Mouse (Mus musculus): ENCODE measurements around the gene Mrps18b. TPM values are rescaled to one million over a fixed set of nuclear protein-coding genes. Genes with fewer than 3 reads are reported as not detected.

Gene Mrps18b
- polyA plus RNA-seq, 1 experiment from 2014 or later = 81.2 TPM

DNA sequence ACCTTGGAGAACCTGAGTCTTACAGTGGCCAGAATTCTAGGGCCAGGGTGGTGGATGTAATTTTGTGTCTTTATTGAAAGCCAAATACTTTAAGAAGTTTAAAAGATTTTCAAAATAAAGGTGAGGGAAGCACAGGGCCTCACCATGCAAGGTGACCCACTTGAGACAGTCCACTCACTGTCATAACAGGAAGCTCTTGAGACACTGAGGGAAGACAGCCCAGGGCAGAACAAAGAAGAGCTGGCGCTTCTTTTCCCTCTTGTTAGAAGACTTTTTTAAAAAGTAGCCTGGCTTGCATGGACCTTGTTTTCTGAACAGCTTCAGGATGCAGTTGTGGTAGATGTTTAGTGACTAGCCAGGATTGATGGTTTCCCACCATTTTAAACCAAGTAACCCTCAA, 4.2 kb upstream of the Mrps18b start:
- ATAC-seq = no peak
- Histone ChIP-seq H3K27ac (ENCODE audit: low read depth) (peak overlapping the region; percentile 100), H3K4me3 (ENCODE audit: low read depth, low read length) (peak overlapping the region; percentile 63; the same call in 1 of the 2 replicates), H3K9me3 (ENCODE audit: low read length) (no peaks in the 10 kb centered on the region), H3K27me3 (ENCODE audit: insufficient read depth, low read length) (no peaks in the 10 kb centered on the region), H3K4me2 (ENCODE audit: low read depth, low read length) (peak overlapping the region; percentile 76), H3K36me3 (replicated peaks; ENCODE audit: insufficient read depth, low read length) (peaks cover 38% of the 10 kb centered on the region), H3K4me1 (ENCODE audit: insufficient read depth) (peaks cover 39% of the 10 kb centered on the region), H3K9ac (replicated peaks) (peak overlapping the region; percentile 94)
- DNase-seq = no peak
- no peak for TF ChIP-seq EP300 (IDR thresholded peaks at IDR 0.05; ENCODE audit: low read depth)
- TF ChIP-seq CTCF (IDR thresholded peaks at IDR 0.05; ENCODE audit: low read depth) = no peak
- WGBS (ENCODE audit: insufficient replicate concordance) = 62% methylated on average over 1 of the region's 1 CpGs

DNA sequence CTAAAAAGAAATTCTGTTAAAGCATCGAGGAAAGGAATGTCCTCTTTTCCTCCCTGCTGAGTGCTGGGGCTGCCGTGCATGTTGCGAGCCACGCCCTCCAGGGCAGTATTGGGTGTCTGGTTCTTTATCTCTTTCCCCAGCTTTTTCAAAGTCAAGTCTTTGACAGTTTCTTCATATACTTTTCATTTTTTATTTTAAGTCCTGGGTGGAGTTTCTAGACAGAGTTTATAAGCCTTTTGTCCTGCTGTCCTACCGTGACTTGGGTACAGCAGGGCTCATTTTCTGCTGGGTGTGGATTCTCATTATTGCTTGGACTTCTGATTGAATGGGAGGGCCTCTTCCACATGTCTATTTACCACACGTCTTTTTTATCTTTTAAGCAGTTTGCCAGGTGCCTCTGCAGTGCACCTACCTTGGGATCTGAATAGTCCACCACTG, 3.7 kb upstream of the Mrps18b start:
- H3K27ac ChIP-seq (ENCODE audit: low read depth) = peak overlapping the region; percentile 100
- TF ChIP-seq CTCF (IDR thresholded peaks at IDR 0.05; ENCODE audit: low read depth) = no peak
- TF ChIP-seq EP300 (IDR thresholded peaks at IDR 0.05; ENCODE audit: low read depth) = peak; percentile 78
- H3K4me1 ChIP-seq (ENCODE audit: insufficient read depth) = peaks cover 39% of the 10 kb centered on the region
- H3K4me2 ChIP-seq (ENCODE audit: low read depth, low read length) = peak overlapping the region; percentile 76
- H3K27me3 ChIP-seq (ENCODE audit: insufficient read depth, low read length) = no peaks in the 10 kb centered on the region
- 26% methylated on average over 6 of the region's 6 CpGs for WGBS (ENCODE audit: insufficient replicate concordance)
- H3K9ac ChIP-seq (replicated peaks) = peak overlapping the region; percentile 94
- no peaks in the 10 kb centered on the region for H3K9me3 ChIP-seq (ENCODE audit: low read length)
- peak overlapping the region; percentile 63 for H3K4me3 ChIP-seq (ENCODE audit: low read depth, low read length)
- ATAC-seq (no peak; the same call in 1 of the 2 replicates), DNase-seq (peak; percentile 64)
- peaks cover 33% of the 10 kb centered on the region for H3K36me3 ChIP-seq (replicated peaks; ENCODE audit: insufficient read depth, low read length)

DNA sequence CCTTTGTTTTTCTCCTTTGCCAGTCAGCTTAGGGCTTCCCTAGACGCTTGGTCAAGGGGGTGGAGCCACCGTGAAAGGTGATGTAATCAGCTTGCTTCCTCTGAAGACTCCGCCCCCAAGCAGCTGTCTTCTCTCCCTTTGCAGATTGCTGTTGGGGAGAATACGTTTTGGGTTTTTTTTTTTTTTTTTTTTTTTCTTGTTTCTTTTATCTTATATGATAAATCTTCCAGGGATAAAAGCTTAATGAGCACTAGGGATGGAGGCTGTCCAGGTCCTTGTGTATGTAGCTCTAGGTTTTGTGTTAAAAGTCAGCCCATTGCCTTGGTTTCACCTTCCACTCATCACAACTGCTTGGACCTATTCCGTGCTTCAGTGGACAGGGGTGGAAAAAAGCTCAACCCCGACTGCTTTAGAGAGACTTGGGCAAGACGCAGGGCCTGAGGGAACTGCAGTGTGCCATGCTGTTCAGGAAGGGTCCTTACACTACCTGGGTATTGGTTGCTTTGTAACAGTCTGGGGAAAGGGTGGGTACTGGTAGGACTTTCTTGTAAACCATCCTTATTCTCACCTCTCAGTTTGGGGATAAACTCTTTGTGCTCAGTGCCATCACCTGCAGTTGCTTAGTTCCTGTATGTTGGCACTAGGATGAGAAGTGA, 3.0 kb upstream of the Mrps18b start:
- ATAC-seq (peak; percentile 21), DNase-seq (peak; percentile 95)
- Histone ChIP-seq H3K4me2 (ENCODE audit: low read depth, low read length) (peak overlapping the region; percentile 76), H3K4me3 (ENCODE audit: low read depth, low read length) (peak overlapping the region; percentile 63), H3K9ac (replicated peaks) (peak overlapping the region; percentile 94), H3K27me3 (ENCODE audit: insufficient read depth, low read length) (no peaks in the 10 kb centered on the region), H3K4me1 (ENCODE audit: insufficient read depth) (peaks cover 39% of the 10 kb centered on the region), H3K36me3 (replicated peaks; ENCODE audit: insufficient read depth, low read length) (peaks cover 29% of the 10 kb centered on the region), H3K27ac (ENCODE audit: low read depth) (peak overlapping the region; percentile 100), H3K9me3 (ENCODE audit: low read length) (no peaks in the 10 kb centered on the region)
- no peak for TF ChIP-seq CTCF (IDR thresholded peaks at IDR 0.05; ENCODE audit: low read depth)
- peak; percentile 57; the same call in 1 of the 2 replicates for TF ChIP-seq EP300 (IDR thresholded peaks at IDR 0.05; ENCODE audit: low read depth)
- 10% methylated on average over 7 of the region's 7 CpGs for WGBS (ENCODE audit: insufficient replicate concordance)

DNA sequence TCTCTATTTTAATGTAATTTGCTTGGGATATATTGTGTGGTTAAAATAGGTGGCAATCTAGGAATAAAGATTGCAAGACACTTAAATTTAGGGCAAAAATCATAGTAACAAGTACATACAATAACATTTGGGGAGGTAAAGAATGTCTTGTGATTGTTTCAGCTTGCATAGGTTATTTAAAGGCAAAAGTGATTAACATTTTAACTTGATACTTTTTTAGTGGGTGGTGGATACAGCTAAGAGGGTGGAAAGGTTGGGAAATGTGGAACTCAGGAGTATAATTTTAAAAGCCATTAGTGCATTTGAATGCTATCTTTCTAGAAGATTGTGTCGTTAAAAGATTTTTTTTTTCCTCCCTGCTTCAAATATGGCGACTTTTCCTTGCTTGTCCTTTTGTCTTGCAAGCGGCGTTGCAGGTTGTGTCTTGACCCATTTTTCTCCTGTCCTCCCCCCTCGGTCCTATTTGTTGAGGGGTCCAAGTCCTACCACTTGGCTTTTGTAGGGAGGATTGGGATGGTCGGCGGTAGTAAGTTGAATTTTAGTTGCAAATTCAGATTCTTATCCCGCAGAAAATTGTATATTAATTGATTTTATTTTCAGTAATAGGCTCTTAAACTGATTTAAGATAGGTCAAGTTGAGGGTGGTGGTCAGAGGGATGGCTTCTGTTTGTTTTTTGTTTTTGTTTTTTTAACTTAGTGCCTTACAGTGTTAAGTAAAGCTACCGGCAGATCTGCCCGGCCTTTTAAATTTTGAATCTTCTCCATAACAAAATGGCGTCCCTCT, 2.3 kb upstream of the Mrps18b start:
- TF ChIP-seq EP300 (IDR thresholded peaks at IDR 0.05; ENCODE audit: low read depth) = no peak; the same call in 1 of the 2 replicates
- no peak for TF ChIP-seq CTCF (IDR thresholded peaks at IDR 0.05; ENCODE audit: low read depth)
- peak overlapping the region; percentile 94 for H3K9ac ChIP-seq (replicated peaks)
- H3K36me3 ChIP-seq (replicated peaks; ENCODE audit: insufficient read depth, low read length) = peaks cover 26% of the 10 kb centered on the region
- DNase-seq (peak; percentile 54), ATAC-seq (no peak)
- H3K4me1 ChIP-seq (ENCODE audit: insufficient read depth) = peaks cover 39% of the 10 kb centered on the region
- under 1% methylated on average over 11 of the region's 11 CpGs for WGBS (ENCODE audit: insufficient replicate concordance)
- no peaks in the 10 kb centered on the region for H3K9me3 ChIP-seq (ENCODE audit: low read length)
- peak overlapping the region; percentile 63 for H3K4me3 ChIP-seq (ENCODE audit: low read depth, low read length)
- peak overlapping the region; percentile 100 for H3K27ac ChIP-seq (ENCODE audit: low read depth)
- H3K27me3 ChIP-seq (ENCODE audit: insufficient read depth, low read length) = no peaks in the 10 kb centered on the region
- H3K4me2 ChIP-seq (ENCODE audit: low read depth, low read length) = peak overlapping the region; percentile 76

DNA sequence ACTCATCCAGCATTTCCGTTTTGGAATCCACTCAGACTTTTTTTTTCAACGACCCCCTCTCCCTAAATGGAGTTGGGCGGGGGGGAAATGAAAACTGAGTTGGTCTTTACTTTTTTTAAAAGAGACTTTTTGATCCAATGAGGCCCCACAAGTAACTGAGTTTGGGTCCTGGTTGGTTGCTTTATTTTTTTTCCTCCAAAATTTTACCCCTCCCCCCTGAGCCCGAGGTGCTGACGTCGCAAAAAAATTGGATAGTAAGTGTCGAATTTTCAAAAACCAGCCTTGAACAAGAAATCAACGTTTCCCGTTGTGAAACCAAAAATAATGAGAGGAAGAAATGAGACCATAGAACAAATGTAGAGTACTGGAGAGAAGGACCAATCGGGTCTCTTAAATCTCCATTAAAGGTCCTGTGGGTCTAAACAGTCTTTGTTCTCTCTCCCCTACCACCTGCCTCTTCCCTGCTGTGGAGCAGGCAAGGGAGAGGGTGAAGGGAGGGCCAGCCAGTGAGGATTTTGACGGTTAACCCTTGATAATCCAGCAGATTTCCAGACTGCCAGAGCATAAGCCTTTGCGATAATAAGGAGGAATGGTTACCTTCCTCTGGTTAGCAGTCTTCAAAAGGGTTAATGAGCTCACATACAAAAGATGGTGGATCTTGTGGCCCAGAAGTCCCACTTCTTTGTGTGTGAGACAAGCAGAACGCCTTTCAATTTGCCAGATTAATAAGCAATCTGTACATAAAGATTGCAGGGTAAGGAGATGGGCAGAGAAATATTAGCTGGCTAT, 1.5 kb upstream of the Mrps18b start:
- Histone ChIP-seq H3K9ac (replicated peaks) (peak overlapping the region; percentile 94), H3K36me3 (replicated peaks; ENCODE audit: insufficient read depth, low read length) (peaks cover 28% of the 10 kb centered on the region), H3K9me3 (ENCODE audit: low read length) (no peaks in the 10 kb centered on the region), H3K27ac (ENCODE audit: low read depth) (peak overlapping the region; percentile 100), H3K4me2 (ENCODE audit: low read depth, low read length) (peak overlapping the region; percentile 76), H3K27me3 (ENCODE audit: insufficient read depth, low read length) (no peaks in the 10 kb centered on the region), H3K4me3 (ENCODE audit: low read depth, low read length) (peak overlapping the region; percentile 63), H3K4me1 (ENCODE audit: insufficient read depth) (peaks cover 35% of the 10 kb centered on the region)
- TF ChIP-seq EP300 (IDR thresholded peaks at IDR 0.05; ENCODE audit: low read depth) (no peak), CTCF (IDR thresholded peaks at IDR 0.05; ENCODE audit: low read depth) (no peak)
- WGBS (ENCODE audit: insufficient replicate concordance) = under 1% methylated on average over 13 of the region's 13 CpGs
- DNase-seq = peak; percentile 55
- ATAC-seq = no peak

DNA sequence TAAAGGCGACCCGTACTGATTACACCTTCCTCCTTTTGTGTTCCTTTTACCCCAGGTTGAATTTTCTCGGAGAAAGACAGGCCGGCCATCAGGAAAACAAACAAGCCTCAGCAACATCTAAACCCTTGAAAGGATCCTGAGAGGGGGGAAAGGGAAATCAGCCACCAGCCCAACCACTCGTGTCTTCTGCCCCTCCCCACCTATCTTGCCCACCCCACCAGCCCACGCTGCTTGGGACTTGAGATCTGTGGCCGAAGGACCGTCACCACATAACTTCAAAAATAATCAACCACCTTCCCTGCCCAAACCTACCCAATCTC, 914 bp upstream of the Mrps18b start:
- Histone ChIP-seq H3K4me3 (ENCODE audit: low read depth, low read length) (peak overlapping the region; percentile 63), H3K36me3 (replicated peaks; ENCODE audit: insufficient read depth, low read length) (peaks cover 30% of the 10 kb centered on the region), H3K9me3 (ENCODE audit: low read length) (no peaks in the 10 kb centered on the region), H3K27me3 (ENCODE audit: insufficient read depth, low read length) (no peaks in the 10 kb centered on the region), H3K4me2 (ENCODE audit: low read depth, low read length) (peak overlapping the region; percentile 76), H3K27ac (ENCODE audit: low read depth) (peak overlapping the region; percentile 100), H3K4me1 (ENCODE audit: insufficient read depth) (peaks cover 30% of the 10 kb centered on the region), H3K9ac (replicated peaks) (peak overlapping the region; percentile 94)
- WGBS (ENCODE audit: insufficient replicate concordance) = under 1% methylated on average over 8 of the region's 8 CpGs
- no peak for DNase-seq
- TF ChIP-seq EP300 (IDR thresholded peaks at IDR 0.05; ENCODE audit: low read depth) (no peak), CTCF (IDR thresholded peaks at IDR 0.05; ENCODE audit: low read depth) (no peak)
- no peak for ATAC-seq

Data from liver, postnatal 0 days (tissue).